ENCODE assay signal across 27 mouse cellular contexts in the genomic region with DNA sequence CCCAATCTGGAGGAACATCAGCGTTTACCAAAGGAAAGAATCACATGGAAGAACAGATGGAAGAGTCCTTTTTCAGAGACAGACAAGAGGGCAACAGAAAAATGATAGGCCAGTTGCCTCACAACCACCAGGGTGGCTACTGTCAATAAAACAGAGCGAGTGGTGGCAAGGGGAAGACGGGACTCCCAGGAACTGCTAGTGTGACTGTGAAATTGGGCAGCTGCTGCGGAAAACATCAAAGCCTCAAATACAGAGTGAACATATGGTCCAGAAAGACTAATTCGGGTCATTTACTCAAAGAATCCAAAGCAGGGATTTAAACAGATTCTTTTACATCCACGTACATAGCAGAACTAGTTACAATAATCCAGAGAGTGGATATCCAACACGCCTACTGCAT. TPM values are rescaled to one million over a fixed set of nuclear protein-coding genes. Genes with fewer than 3 reads are reported as not detected.
DNase-seq lines count a peak whose midpoint lies in the region; ATAC-seq and TF ChIP-seq lines count a peak whose summit lies in the region.
"Had no signal": no experiment of that assay in that cellular context is flagged by ENCODE, and none has a peak within 500 bp of the region (broad histone marks: within the 10 kb centered on the region; RNA-seq: fewer than 3 reads in every experiment).

No protein-coding gene starts in this region.

- no peaks in the 10 kb centered on the region for H3K27me3 ChIP-seq in limb, embryonic 13.5 days
- no peaks in the 10 kb centered on the region for H3K27me3 ChIP-seq in limb, embryonic 10.5 days (ENCODE audit: low read depth, poor library complexity, severe bottlenecking)
- no peaks in the 10 kb centered on the region for H3K27me3 ChIP-seq in midbrain, postnatal 0 days (ENCODE audit: insufficient read depth, low read length)
- H3K27me3 ChIP-seq: embryonic facial prominence, embryonic 12.5 days; forebrain, embryonic 12.5 days; hindbrain, embryonic 12.5 days; hindbrain, embryonic 15.5 days had no signal

- no peak for DNase-seq in frontal cortex, postnatal 14 days (ENCODE audit: low spot score in 2 of 2)
- no peak for DNase-seq in limb, embryonic 10.5 days (ENCODE audit: low spot score)
- DNase-seq in brain, adult 2 months (ENCODE audit: low read depth, low spot score): peak; percentile 41
- peak; percentile 49 for DNase-seq in brain, embryonic 14.5 days (ENCODE audit: low read depth)
- DNase-seq in midbrain, postnatal 0 days (ENCODE audit: low spot score): no peak
- no peak for DNase-seq in kidney, adult 8-10 months
- DNase-seq: adrenal gland, adult 2 months; adrenal gland, postnatal 14 days; cerebellum, adult 18-20 months; cerebellum, adult 9-10 months; cerebellum, postnatal 14 days; forebrain, postnatal 0 days; gastrocnemius, postnatal 10 days; gastrocnemius, postnatal 36 days; heart, postnatal 10 days had no signal

- no peaks in the 10 kb centered on the region for H3K9me3 ChIP-seq in limb, embryonic 13.5 days
- no peaks in the 10 kb centered on the region for H3K9me3 ChIP-seq in limb, embryonic 10.5 days (replicated peaks)
- no peaks in the 10 kb centered on the region for H3K9me3 ChIP-seq in midbrain, postnatal 0 days (ENCODE audit: low read length)
- H3K9me3 ChIP-seq: embryonic facial prominence, embryonic 12.5 days; forebrain, embryonic 12.5 days; hindbrain, embryonic 12.5 days; hindbrain, embryonic 15.5 days had no signal

- H3K9ac ChIP-seq in limb, embryonic 13.5 days: no peak overlapping the region
- H3K9ac ChIP-seq in midbrain, postnatal 0 days (replicated peaks; ENCODE audit: low read length, poor library complexity, severe bottlenecking): no peak overlapping the region
- H3K9ac ChIP-seq: embryonic facial prominence, embryonic 12.5 days; forebrain, embryonic 12.5 days; forebrain, postnatal 0 days; hindbrain, embryonic 12.5 days; hindbrain, embryonic 15.5 days had no signal

- no peaks in the 10 kb centered on the region for H3K36me3 ChIP-seq in limb, embryonic 13.5 days
- H3K36me3 ChIP-seq in limb, embryonic 10.5 days: no peaks in the 10 kb centered on the region
- H3K36me3 ChIP-seq in midbrain, postnatal 0 days (ENCODE audit: insufficient read depth, low read length): no peaks in the 10 kb centered on the region
- H3K36me3 ChIP-seq: embryonic facial prominence, embryonic 12.5 days; forebrain, embryonic 12.5 days; hindbrain, embryonic 12.5 days; hindbrain, embryonic 15.5 days had no signal

- no peak overlapping the region for H3K4me3 ChIP-seq in limb, embryonic 13.5 days
- H3K4me3 ChIP-seq in limb, embryonic 10.5 days: no peak overlapping the region
- H3K4me3 ChIP-seq in midbrain, postnatal 0 days (ENCODE audit: low read depth, low read length): no peak overlapping the region
- H3K4me3 ChIP-seq: embryonic facial prominence, embryonic 12.5 days; erythroblast, embryonic 14.5 days; forebrain, embryonic 12.5 days; hindbrain, embryonic 12.5 days; hindbrain, embryonic 15.5 days had no signal

- no peak for TF ChIP-seq POLR2A in brain, embryonic 14.5 days (IDR thresholded peaks at IDR 0.05; ENCODE audit: borderline replicate concordance, extremely low read depth, insufficient read depth, insufficient read length, poor library complexity, severe bottlenecking)

- no peaks in the 10 kb centered on the region for H3K4me1 ChIP-seq in limb, embryonic 13.5 days
- H3K4me1 ChIP-seq in limb, embryonic 10.5 days: peaks cover 5% of the 10 kb centered on the region; the same call in 1 of the 2 replicates
- H3K4me1 ChIP-seq in midbrain, postnatal 0 days (ENCODE audit: insufficient read depth, low read length): no peaks in the 10 kb centered on the region
- H3K4me1 ChIP-seq: embryonic facial prominence, embryonic 12.5 days; forebrain, embryonic 12.5 days; hindbrain, embryonic 12.5 days; hindbrain, embryonic 15.5 days had no signal

- peak; percentile 67 for ATAC-seq in frontal cortex, adult (ENCODE audit: low TSS enrichment)
- ATAC-seq in limb, embryonic 13.5 days (ENCODE audit: low FRiP score, low read depth): peak; percentile 44; the same call in 1 of the 2 replicates
- no peak for ATAC-seq in midbrain, postnatal 0 days (ENCODE audit: low FRiP score)
- ATAC-seq: CD4-positive, CD25-positive, alpha-beta regulatory T cell, adult 4 months; forebrain, postnatal 0 days had no signal

- no peak for TF ChIP-seq CTCF in brain, embryonic 14.5 days (IDR thresholded peaks at IDR 0.05; ENCODE audit: borderline replicate concordance, extremely low read depth, insufficient read depth, insufficient read length)
- no peak for TF ChIP-seq CTCF in midbrain, postnatal 0 days (IDR thresholded peaks at IDR 0.05)

- no peak overlapping the region for H3K4me2 ChIP-seq in limb, embryonic 13.5 days (replicated peaks)
- H3K4me2 ChIP-seq in midbrain, postnatal 0 days (ENCODE audit: low read depth, low read length, poor library complexity, severe bottlenecking): no peak overlapping the region
- H3K4me2 ChIP-seq: embryonic facial prominence, embryonic 12.5 days; forebrain, embryonic 12.5 days; heart, embryonic 11.5 days; hindbrain, embryonic 12.5 days; hindbrain, embryonic 15.5 days had no signal

- 48% methylated on average over 7 of the region's 7 CpGs for WGBS in limb, embryonic 13.5 days
- WGBS in limb, embryonic 10.5 days: 73% methylated on average over 7 of the region's 7 CpGs
- 56% methylated on average over 7 of the region's 7 CpGs for WGBS in midbrain, postnatal 0 days

- H3K27ac ChIP-seq in limb, embryonic 13.5 days: no peak overlapping the region
- H3K27ac ChIP-seq in limb, embryonic 10.5 days: no peak overlapping the region
- H3K27ac ChIP-seq in midbrain, postnatal 0 days (ENCODE audit: low read depth, low read length): no peak overlapping the region
- H3K27ac ChIP-seq: embryonic facial prominence, embryonic 12.5 days; forebrain, embryonic 12.5 days; hindbrain, embryonic 12.5 days; hindbrain, embryonic 15.5 days had no signal

RNA-seq across cellular contexts. Expression of a gene that starts 29.3 kb away (rescaled TPM):
- polyA plus RNA-seq in limb, embryonic 13.5 days (2015; fragmentation: Nextera tagmentation; extraction: Ambion mirVana): 0.26 and 0.53 TPM in 2 replicates
- 0.08 and 0.38 TPM in 2 replicates for polyA plus RNA-seq in limb, embryonic 10.5 days (2016; fragmentation: Nextera tagmentation; extraction: Ambion mirVana)
- polyA plus RNA-seq in brain, embryonic 14.5 days (2012; rRNA removed): 0.10 and 0.40 TPM in 2 replicates
- total RNA-seq in midbrain, postnatal 0 days (2014; rRNA removed): 0.11 and 0.33 TPM in 2 replicates
- polyA plus RNA-seq in midbrain, postnatal 0 days (2015; fragmentation: Nextera tagmentation; extraction: Ambion mirVana): 0.17 and 0.20 TPM in 2 replicates
- total RNA-seq: granulocyte monocyte progenitor cell, adult 5-6 weeks; hematopoietic stem cell, adult 5-6 weeks; MEL had no signal
- polyA plus RNA-seq: erythroblast, embryonic 14.5 days had no signal

Comparison
In these comparisons a context has a peak if more than half of its experiments do, and no peak if none do; other contexts are left out.
1. DNase-seq: peak in brain, adult 2 months (single experiment) and brain, embryonic 14.5 days (single experiment); none in frontal cortex, postnatal 14 days (0 of 2), limb, embryonic 10.5 days (single experiment), midbrain, postnatal 0 days (single experiment) and kidney, adult 8-10 months (0 of 2).